Mouse (Mus musculus): ENCODE data around the gene Gm6482.
"Not testable (repeated sequence)": the region's sequence is repeated elsewhere in the genome, so short reads cannot be mapped to it uniquely, and the experiment has no call there.

The Gm6482 gene

DNA sequence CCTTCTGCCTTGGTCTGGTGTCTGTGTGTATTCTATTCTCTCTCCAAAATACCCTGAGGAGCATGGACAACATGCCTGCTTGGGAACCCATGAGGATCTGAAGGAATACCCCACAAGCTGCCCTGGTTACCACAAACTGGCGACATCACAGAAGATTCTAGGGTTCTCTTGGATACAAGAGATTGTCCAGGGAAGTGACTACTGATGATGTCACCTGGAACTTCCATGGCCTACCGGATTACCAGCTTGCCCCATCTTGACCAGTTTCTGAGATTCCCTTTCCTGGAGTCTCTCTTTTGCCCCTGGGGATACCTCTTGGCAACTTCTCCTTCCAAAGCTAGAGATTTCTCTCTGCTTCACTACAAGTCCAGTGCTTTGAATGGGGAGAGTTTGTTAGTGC lies at the start of gene Gm6482:
TSS of gene Gm6482 (minus strand) at position 101 of the 400 bp plus-strand sequence.
- not testable (repeated sequence) for ATAC-seq (ENCODE audit: low TSS enrichment)

DNA sequence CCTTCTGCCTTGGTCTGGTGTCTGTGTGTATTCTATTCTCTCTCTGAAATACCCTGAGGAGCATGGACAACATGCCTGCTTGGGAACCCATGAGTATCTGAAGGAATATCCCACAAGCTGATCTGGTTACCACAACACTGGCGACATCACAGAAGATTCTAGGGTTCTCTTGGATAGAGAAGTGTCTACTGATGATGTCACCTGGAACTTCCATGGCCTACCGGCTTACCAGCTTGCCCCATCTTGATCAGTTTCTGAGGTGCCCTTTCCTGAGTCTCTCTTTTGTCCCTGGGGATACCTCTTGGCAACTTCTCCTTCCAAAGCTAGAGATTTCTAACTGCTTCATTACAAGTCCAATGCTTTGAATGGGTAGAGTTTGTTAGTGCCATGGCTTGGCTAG lies 45.3 kb upstream of the Gm6482 start, which contains the start of gene Gm7954:
TSS of gene Gm7954 (minus strand) at position 101 of the 400 bp plus-strand sequence.
- ATAC-seq (ENCODE audit: low TSS enrichment) = not testable (repeated sequence)

DNA sequence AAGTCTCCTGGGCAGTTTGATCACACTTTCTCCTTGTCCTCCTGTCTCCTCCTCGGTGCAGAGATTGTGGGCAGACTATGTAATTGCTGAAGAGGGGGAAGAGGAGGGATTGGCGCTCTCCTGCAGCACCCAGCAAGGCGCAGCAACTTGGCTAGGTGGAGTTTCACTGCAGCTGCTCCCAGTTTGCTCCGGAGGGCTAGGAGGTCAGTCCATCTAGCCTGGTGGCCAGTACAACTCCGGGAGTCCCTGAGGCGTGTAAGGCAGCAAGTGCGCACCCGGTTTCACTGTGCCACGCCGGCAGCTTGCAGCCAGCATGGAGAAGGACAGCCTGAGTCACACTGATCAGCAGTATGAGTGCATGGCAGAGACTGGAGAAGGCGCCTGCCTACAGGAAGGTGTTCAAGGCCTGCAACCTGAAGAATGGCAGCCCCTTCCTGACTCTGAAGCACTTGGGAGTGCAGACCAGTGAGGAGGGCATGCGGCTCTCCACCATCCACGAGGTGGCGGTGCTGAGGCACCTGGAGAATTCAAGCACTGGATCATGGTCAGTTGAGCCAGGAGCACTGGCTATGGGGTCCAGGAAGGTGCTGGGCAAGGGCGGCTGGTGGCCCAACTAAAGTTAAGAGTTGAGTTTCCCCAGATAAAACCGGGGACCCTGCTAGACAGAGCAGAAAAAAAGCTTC lies 17.5 kb upstream of the Gm6482 start:
- not testable (repeated sequence) for ATAC-seq (ENCODE audit: low TSS enrichment)

- not testable (repeated sequence) for ATAC-seq (ENCODE audit: low TSS enrichment)
These were observed 16.6 kb upstream of the Gm6482 start for GRCm38 (mm10) chr14:41424694-41425093.

- ATAC-seq (ENCODE audit: low TSS enrichment) = not testable (repeated sequence)
These were observed 21.8 kb downstream of the Gm6482 start, which contains the start of gene Gm7945 for GRCm38 (mm10) chr14:41386279-41386678. TSS of gene Gm7945 (minus strand) at chr14:41386379.

All from frontal cortex, adult (tissue).